Mouse (Mus musculus) liver, postnatal 0 days (tissue): ENCODE measurements around the gene Nptn.

Source experiments
- CTCF ChIP-seq: sonication (generic); IDR thresholded peaks from 2 replicates; pipeline ENCODE4 v1.5.1; 2016; ENCODE audit warnings: antibody characterized with exemption, low read depth
- EP300 ChIP-seq: IDR thresholded peaks from 2 replicates; pipeline ENCODE4 v1.6.1; 2016; ENCODE audit warnings: antibody characterized with exemption, low read depth, mild to moderate bottlenecking

GRCm38 (mm10) chr9:58674736-58675135 is 92.7 kb downstream of the Nptn start:
- no peak for TF ChIP-seq CTCF
- no peak for TF ChIP-seq EP300
